Mouse (Mus musculus): Measurements from ENCODE around the gene Glp2r. TPM values are rescaled to one million over a fixed set of nuclear protein-coding genes. Genes with fewer than 3 reads are reported as not detected.

Gene Glp2r
- total RNA-seq, 2 experiments from 2014 or later, result not detected

GRCm38 (mm10) chr11:67643465-67643864 is 127.5 kb downstream of the Glp2r start:
- DNase-seq (ENCODE audit: low spot score), result no peak
- intact Hi-C loops (cut with DNase I), result no loop called here

- intact Hi-C loops (cut with DNase I), result no loop called here
- no peak for DNase-seq (ENCODE audit: low spot score)
Observed at GRCm38 (mm10) chr11:67642835-67643234, 128.1 kb downstream of the Glp2r start.

DNA sequence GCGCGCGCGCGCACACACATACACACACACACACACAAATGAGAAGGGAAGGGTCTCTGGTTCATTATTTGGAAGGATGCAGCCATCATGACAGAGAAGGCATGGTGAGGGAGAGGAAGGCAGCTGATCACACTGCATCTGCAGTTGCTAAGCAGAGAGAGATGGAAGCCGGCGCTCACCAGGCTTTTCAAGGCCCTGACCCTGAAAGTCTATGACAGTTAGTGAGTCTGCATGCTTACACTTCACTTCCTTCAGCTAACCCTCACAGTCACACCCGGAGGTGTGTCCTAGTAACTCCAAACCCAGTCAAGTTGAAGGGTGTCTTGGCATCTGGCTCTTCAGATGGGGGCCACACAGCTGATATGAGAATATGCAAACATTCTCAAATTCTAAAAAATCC is 128.5 kb downstream of the Glp2r start:
- DNase-seq (ENCODE audit: low spot score), result no peak
- intact Hi-C loops (cut with DNase I), result no loop called here

DNA sequence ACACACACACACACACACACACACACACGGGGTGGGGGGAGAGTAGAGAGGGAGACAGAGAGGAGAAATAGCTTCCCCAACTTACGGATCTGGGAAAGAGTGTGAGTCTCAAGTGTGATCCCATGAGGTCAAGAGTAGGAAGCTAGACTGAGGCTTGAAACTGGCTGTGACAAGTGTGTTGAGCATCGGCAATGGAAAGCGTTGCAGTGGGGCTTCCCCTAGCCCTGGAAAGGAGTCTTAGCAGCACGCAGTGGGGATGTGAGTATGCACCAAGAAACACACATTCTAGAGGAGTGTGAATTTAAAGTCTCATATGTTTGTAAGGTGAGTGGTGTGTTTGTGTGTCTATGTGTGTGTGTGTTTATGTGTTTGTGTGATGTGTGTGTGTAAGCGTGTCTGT is 130.7 kb downstream of the Glp2r start:
- intact Hi-C loops (cut with DNase I), result no loop called here
- DNase-seq (ENCODE audit: low spot score), result no peak

- intact Hi-C loops (cut with DNase I), result no loop called here
- DNase-seq (ENCODE audit: low spot score), result no peak
Observed at GRCm38 (mm10) chr11:67638401-67638800, 132.6 kb downstream of the Glp2r start.

- intact Hi-C loops (cut with DNase I), result no loop called here
- DNase-seq (ENCODE audit: low spot score), result no peak
Observed at GRCm38 (mm10) chr11:67636905-67637586, 133.9 kb downstream of the Glp2r start.

GRCm38 (mm10) chr11:67636201-67636600 is 134.8 kb downstream of the Glp2r start:
- DNase-seq (ENCODE audit: low spot score), result no peak

GRCm38 (mm10) chr11:67633620-67634229 is 137.2 kb downstream of the Glp2r start:
- DNase-seq (ENCODE audit: low spot score), result no peak
- intact Hi-C loops (cut with DNase I), result loop anchor here (5.0 kb wide), 1 partner anchor 41 kb away; no protein-coding TSS in a partner anchor

More at GRCm38 (mm10) chr11:67636201-67636600, 134.8 kb downstream of the Glp2r start:
- intact Hi-C loops (cut with DNase I), result no loop called here

DNA sequence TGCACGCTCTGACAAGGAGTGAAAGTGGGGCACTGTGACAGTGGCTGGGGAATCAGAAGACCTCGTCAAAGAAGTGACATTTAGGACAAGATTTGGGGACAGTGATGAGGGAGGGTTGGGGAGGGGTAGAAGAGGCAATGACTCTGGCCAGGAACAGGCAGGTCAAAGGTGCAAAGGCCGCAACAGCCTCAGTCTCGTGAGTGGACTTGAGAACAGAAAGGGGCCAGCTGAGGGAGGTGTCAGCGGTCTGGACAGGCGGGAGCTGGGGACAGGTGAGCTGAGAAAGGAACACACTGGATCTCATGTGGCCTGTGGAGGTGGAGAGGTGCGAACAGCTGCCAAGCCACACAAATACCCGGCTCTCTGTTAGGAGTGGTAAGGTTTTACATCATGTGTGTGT is 138.0 kb downstream of the Glp2r start:
- DNase-seq (ENCODE audit: low spot score), result no peak
- intact Hi-C loops (cut with DNase I), result loop anchor here (5.0 kb wide), 1 partner anchor 41 kb away; no protein-coding TSS in a partner anchor

DNA sequence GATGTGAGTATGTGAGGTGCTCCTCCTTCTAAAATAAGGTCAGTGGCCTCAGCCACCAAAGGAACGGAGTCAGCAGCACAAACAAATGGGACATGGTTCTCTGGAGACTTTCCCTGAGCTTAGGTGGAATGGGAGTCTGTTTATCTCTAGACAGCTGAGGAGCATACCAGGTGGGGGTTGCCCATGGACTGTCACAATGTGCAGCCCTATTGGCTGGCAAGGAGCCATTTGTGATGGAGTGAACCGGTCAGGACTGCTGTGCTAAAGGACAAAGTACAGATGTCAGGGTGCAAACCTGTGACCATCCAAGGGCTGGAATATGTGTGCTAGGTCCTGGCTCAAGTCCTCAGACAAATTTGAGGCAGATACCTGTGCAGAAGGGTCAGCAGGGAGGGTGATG is 142.4 kb downstream of the Glp2r start:
- DNase-seq (ENCODE audit: low spot score), result no peak
- intact Hi-C loops (cut with DNase I), result no loop called here

DNA sequence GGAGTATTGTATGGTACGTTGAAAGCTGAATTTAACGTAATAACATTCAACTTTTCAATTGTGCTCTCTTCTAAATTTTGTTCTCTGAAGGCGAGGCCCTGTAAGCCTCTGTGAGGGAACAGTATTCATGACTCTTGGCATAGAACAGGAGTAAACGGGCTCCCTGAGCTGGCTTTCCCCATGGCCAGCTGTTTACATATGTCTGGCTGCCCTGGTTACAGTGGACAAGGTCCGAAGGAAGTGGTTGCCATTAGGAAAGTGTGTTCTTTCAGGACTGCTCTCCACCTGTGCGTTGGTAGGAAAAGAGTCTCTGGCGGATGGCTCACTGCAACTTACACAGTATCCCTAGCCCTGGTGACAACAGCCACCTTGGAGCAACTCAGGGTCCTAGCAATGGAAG is 143.8 kb downstream of the Glp2r start:
- DNase-seq (ENCODE audit: low spot score), result no peak
- intact Hi-C loops (cut with DNase I), result no loop called here

- no peak for DNase-seq (ENCODE audit: low spot score)
- intact Hi-C loops (cut with DNase I), result no loop called here
Observed at GRCm38 (mm10) chr11:67622340-67622739, 148.6 kb downstream of the Glp2r start.

GRCm38 (mm10) chr11:67616557-67617239 is 154.3 kb downstream of the Glp2r start:
- intact Hi-C loops (cut with DNase I), result no loop called here
- DNase-seq (ENCODE audit: low spot score), result no peak

DNA sequence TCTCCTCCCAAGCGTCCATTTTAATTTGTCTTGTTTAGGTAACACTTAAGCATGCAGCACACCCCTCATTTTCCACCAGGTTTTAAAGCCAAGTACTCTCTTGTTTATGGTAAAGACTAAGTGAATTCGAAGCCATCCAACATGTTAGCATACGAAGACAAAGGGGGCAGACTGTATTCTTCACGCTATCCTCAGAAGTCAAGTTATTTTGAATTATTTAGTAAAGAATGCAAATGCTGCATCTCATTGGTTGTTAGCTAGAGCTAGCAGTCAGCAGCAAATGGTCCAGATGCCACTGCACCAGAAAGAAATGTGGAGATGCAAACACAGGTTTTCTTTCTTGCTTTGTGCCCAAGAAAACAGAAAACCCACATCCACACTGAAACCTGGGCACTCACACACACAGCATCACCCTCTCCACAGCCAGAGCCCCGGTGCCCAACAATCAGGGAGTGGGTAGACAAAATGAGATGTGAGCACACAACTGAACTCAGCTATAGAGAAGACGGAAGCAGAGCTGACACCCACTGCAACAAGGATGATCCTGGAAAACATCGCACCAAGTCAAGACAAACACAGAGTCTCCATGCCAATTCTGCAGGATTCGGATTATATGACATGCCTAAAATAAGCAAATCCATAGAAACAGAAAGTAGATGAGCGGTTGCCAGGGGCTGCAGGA is 158.7 kb downstream of the Glp2r start:
- no peak for DNase-seq (ENCODE audit: low spot score)
- intact Hi-C loops (cut with DNase I), result no loop called here

Other genes starting within 250 kb of the Glp2r start
- gene Rcvrn, start 75.8 kb downstream of the Glp2r start, total RNA-seq (2021), result under 1 TPM in 1 of 2 experiments, not detected in 1; 0.23 TPM
- not detected for gene Gsg1l2, start 3.5 kb upstream of the Glp2r start, total RNA-seq (2021)
- 100 to 1,000 TPM; 244 to 248 TPM for gene Dhrs7c, start 27.0 kb upstream of the Glp2r start, total RNA-seq (2021)
- 1 to 10 TPM; 2.0 to 2.8 TPM for gene Usp43, start 151.0 kb upstream of the Glp2r start, total RNA-seq (2021)
- gene Cfap52, start 194.5 kb upstream of the Glp2r start, total RNA-seq (2021), result not detected
- 10 to 100 TPM; 26.7 to 30.1 TPM for gene Stx8, start 195.0 kb upstream of the Glp2r start, total RNA-seq (2021)